Mouse (Mus musculus) stomach, embryonic 16.5 days (tissue): Measurements from ENCODE around the gene Arhgap24. TPM values are rescaled to one million over a fixed set of nuclear protein-coding genes. Genes with fewer than 3 reads are reported as not detected.

Experiments
- ATAC-seq: fragments of 200-750 bp; cut with Nextera tagmentation; 2 replicates; pipeline ENCODE4 v1.8.0; 2017; ENCODE audit warnings: moderate number of reproducible peaks, moderate TSS enrichment; ENCODE audit not compliant: insufficient read depth, low FRiP score
- H3K27ac ChIP-seq: fragments of 300-500 bp; sonication (generic); 2 replicates; pipeline ENCODE4 v1.5.1; 2014; ENCODE audit warnings: low read length
- H3K27me3 ChIP-seq: fragments of 300-500 bp; sonication (generic); 2 replicates; pipeline ENCODE4 v1.6.1; 2014; ENCODE audit warnings: low read length, control low read depth, mixed read lengths; ENCODE audit not compliant: control insufficient read depth, insufficient read depth
- H3K36me3 ChIP-seq: fragments of 300-500 bp; sonication (generic); 2 replicates; pipeline ENCODE4 v1.6.1; 2014; ENCODE audit warnings: low read length; ENCODE audit not compliant: control insufficient read depth, insufficient read depth
- H3K4me1 ChIP-seq: fragments of 300-500 bp; sonication (generic); 2 replicates; pipeline ENCODE4 v1.6.1; 2014; ENCODE audit warnings: low read length, control low read depth, mixed read lengths; ENCODE audit not compliant: control insufficient read depth, insufficient read depth
- H3K4me2 ChIP-seq: fragments of 300-500 bp; sonication (generic); 2 replicates; pipeline ENCODE4 v1.6.1; 2014; ENCODE audit warnings: low read depth, low read length, mixed read lengths
- H3K4me3 ChIP-seq: fragments of 300-500 bp; sonication (generic); replicated peaks from 2 replicates; pipeline ENCODE4 v1.5.1; 2014; ENCODE audit warnings: mild to moderate bottlenecking, low read length
- H3K9ac ChIP-seq: fragments of 300-500 bp; sonication (generic); 2 replicates; pipeline ENCODE4 v1.6.1; 2014; ENCODE audit warnings: low read length
- H3K9me3 ChIP-seq: fragments of 300-500 bp; sonication (generic); replicated peaks from 2 replicates; pipeline ENCODE4 v1.6.1; 2016; ENCODE audit warnings: low read length, control low read depth; ENCODE audit not compliant: control insufficient read depth
- WGBS: fragments of 180-500 bp; shearing (Covaris S2); extraction: QIAGEN DNeasy Blood & Tissue Kit; methylation state at CpG from one replicate; pipeline ENCODE4 v1.1.7; 2014; 5-methylcytosine and 5-hydroxymethylcytosine counted together
- polyA plus RNA-seq: library from polyadenylated mRNA; unstranded; fragments of >200 nt; fragmentation: Nextera tagmentation; extraction: Ambion mirVana; gene quantifications from 2 replicates; pipeline ENCODE4 v1.2.1, GENCODE M21; 2015

Arhgap24 gene
- polyA plus RNA-seq, 1 experiment from 2014 or later: 29.6 TPM

DNA sequence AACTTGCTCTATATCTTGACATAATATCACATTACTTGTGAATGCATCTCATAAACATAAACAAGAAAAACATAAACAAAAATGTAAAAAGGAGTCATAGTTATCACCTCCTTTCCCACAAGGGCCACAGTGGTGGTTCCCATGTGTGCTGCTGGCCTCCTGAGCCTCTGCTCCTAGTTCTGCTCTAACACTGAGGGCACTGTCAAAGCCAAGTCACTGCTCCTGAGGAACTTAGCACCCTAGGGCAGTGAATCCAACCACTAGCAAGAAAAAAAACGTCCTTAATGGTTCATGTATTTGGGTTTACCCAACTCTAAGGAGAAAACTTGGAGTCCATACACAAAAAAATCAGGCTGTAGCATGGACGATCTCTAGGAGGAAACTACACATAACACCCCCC is 304.9 kb downstream of the Arhgap24 start:
- ATAC-seq: no peak
- H3K9ac ChIP-seq: no peak overlapping the region
- H3K36me3 ChIP-seq: no peaks in the 10 kb centered on the region
- H3K9me3 ChIP-seq: no peaks in the 10 kb centered on the region
- 65% methylated on average over 2 of the region's 2 CpGs for WGBS
- H3K4me1 ChIP-seq: no peaks in the 10 kb centered on the region
- no peaks in the 10 kb centered on the region for H3K27me3 ChIP-seq
- no peak overlapping the region for H3K4me2 ChIP-seq
- no peak overlapping the region for H3K27ac ChIP-seq
- H3K4me3 ChIP-seq: no peak overlapping the region

GRCm38 (mm10) chr5:102788437-102788836 is 307.2 kb downstream of the Arhgap24 start:
- H3K4me1 ChIP-seq: no peaks in the 10 kb centered on the region
- no peaks in the 10 kb centered on the region for H3K36me3 ChIP-seq
- no peak overlapping the region for H3K4me3 ChIP-seq
- no peak overlapping the region for H3K27ac ChIP-seq
- no peak overlapping the region for H3K9ac ChIP-seq
- no peak overlapping the region for H3K4me2 ChIP-seq
- no peak for ATAC-seq
- H3K9me3 ChIP-seq: no peaks in the 10 kb centered on the region
- no peaks in the 10 kb centered on the region for H3K27me3 ChIP-seq
- WGBS: 78% methylated on average over 3 of the region's 3 CpGs

GRCm38 (mm10) chr5:102791273-102791672 is 310.1 kb downstream of the Arhgap24 start:
- 58% methylated on average over 4 of the region's 4 CpGs for whole genome bisulfite sequencing

GRCm38 (mm10) chr5:102793536-102793935 is 312.3 kb downstream of the Arhgap24 start:
- Histone ChIP-seq H3K4me2 (no peak overlapping the region), H3K36me3 (no peaks in the 10 kb centered on the region), H3K9ac (no peak overlapping the region), H3K27ac (no peak overlapping the region), H3K27me3 (no peaks in the 10 kb centered on the region), H3K4me3 (no peak overlapping the region), H3K9me3 (no peaks in the 10 kb centered on the region), H3K4me1 (no peaks in the 10 kb centered on the region)
- 73% methylated on average over 11 of the region's 11 CpGs for WGBS
- ATAC-seq: no peak

More at GRCm38 (mm10) chr5:102791273-102791672, 310.1 kb downstream of the Arhgap24 start:
- Histone ChIP-seq H3K9me3 (no peaks in the 10 kb centered on the region), H3K9ac (no peak overlapping the region), H3K27me3 (no peaks in the 10 kb centered on the region), H3K27ac (no peak overlapping the region), H3K36me3 (no peaks in the 10 kb centered on the region), H3K4me2 (no peak overlapping the region), H3K4me3 (no peak overlapping the region), H3K4me1 (no peaks in the 10 kb centered on the region)
- no peak for ATAC-seq

DNA sequence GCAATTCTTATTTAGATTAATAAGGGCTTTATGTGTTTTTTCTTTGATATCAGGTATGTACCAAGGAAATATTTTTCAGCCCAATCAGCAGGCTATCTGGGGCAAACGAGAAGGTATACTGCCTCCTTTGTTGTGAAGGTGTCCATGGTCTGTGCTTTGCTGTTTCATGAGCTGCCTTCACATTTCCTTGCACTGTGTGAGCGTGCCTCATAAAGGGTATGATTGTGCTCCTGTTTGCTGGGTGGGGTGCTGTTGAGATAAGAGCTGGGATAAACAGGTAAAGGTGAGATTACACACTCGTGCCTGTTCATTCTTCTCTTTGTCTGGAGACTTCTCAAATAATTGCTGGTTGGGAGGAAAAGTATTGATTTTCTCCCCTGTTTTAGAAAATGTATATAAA is 320.3 kb downstream of the Arhgap24 start:
- H3K4me3 ChIP-seq: no peak overlapping the region
- no peak overlapping the region for H3K27ac ChIP-seq
- H3K4me1 ChIP-seq: no peaks in the 10 kb centered on the region
- H3K9ac ChIP-seq: no peak overlapping the region
- ATAC-seq: peak; percentile 79
- H3K36me3 ChIP-seq: no peaks in the 10 kb centered on the region
- no peaks in the 10 kb centered on the region for H3K27me3 ChIP-seq
- H3K4me2 ChIP-seq: no peak overlapping the region
- no peaks in the 10 kb centered on the region for H3K9me3 ChIP-seq
- 61% methylated on average over 3 of the region's 3 CpGs for WGBS

- no peaks in the 10 kb centered on the region for H3K36me3 ChIP-seq
- H3K4me3 ChIP-seq: no peak overlapping the region
- H3K4me2 ChIP-seq: no peak overlapping the region
- no peaks in the 10 kb centered on the region for H3K9me3 ChIP-seq
- H3K4me1 ChIP-seq: peaks cover 6% of the 10 kb centered on the region; the same call in 1 of the 2 replicates
- no peak overlapping the region for H3K27ac ChIP-seq
- H3K27me3 ChIP-seq: no peaks in the 10 kb centered on the region
- WGBS: 75% methylated on average over 6 of the region's 6 CpGs
- ATAC-seq: no peak
- H3K9ac ChIP-seq: no peak overlapping the region
Measured at GRCm38 (mm10) chr5:102802833-102803232, 321.6 kb downstream of the Arhgap24 start.

DNA sequence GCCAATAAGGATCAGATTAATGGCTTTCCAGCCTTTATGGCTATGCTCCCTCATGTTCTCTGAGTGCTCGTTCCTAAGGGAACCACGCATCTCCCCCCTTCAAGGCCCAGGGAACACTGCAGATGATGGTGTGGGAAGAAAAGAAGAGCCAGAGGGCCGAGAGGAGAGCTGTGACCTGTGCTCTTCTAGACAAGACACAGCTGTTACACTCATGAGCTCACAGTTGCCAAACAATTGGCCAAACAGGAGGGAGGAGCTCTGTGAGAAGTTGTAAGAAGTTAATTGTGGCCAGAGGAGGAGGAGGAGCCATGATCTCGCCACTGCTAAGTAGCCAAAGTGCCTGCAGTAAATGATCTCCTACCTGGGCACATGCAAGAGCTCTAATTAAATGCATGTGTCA is 322.5 kb downstream of the Arhgap24 start:
- Histone ChIP-seq H3K4me2 (no peak overlapping the region), H3K4me3 (no peak overlapping the region), H3K36me3 (no peaks in the 10 kb centered on the region), H3K27me3 (no peaks in the 10 kb centered on the region), H3K9ac (no peak overlapping the region), H3K9me3 (no peaks in the 10 kb centered on the region), H3K27ac (no peak overlapping the region), H3K4me1 (peaks cover 6% of the 10 kb centered on the region; the same call in 1 of the 2 replicates)
- 50% methylated on average over 4 of the region's 4 CpGs for WGBS
- no peak; the same call in 1 of the 2 replicates for ATAC-seq

DNA sequence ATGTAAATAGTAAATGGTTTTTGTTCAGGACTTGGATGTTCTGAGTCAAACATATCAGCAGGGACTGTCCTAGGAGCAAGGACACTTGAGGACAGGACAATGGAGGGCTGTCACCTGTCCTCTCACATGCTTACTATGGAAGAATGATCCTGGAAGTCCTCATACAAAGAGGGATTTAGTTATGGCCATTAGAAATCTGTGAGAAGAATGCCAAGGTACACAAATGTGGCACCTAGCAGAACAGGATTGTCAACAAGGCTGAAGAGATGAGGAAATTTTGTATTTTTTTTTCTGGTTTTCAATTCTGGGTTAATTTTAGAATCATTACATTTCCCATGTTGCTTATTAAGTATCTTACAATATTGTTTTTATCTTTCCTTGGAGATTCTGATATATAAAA is 326.3 kb downstream of the Arhgap24 start:
- H3K9me3 ChIP-seq: no peaks in the 10 kb centered on the region
- H3K9ac ChIP-seq: no peak overlapping the region
- no peak for ATAC-seq
- H3K36me3 ChIP-seq: no peaks in the 10 kb centered on the region
- no peak overlapping the region for H3K4me3 ChIP-seq
- H3K27me3 ChIP-seq: no peaks in the 10 kb centered on the region
- H3K4me2 ChIP-seq: no peak overlapping the region
- H3K27ac ChIP-seq: no peak overlapping the region; the same call in 1 of the 2 replicates
- H3K4me1 ChIP-seq: peaks cover 6% of the 10 kb centered on the region; the same call in 1 of the 2 replicates

DNA sequence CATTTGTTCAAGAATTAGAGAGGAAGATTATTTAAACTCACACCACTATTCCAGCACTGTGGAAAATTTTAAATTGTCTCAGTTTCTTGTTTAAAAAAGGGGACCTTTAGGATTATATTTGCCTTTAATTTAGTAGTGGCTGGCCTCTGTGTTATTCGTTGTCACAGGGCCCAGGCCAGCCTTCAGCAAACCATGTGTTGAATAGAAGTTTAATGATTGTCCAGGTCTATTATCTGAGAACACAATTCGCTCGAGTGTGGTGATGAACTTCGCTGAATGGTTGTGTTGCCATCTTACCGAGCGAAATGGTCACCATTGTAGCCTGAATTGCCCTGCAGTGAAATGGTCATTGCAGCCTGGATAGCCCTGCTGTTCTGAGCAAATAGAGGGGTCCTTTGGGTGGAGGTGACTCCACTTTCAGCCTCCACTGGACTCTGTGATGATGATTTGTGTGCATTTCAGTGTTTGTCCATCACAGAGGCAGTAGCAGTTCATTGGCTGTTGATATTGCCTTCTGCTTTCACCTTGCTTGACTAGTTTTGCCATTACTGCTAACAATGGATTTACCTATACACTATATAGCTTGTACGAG is 329.3 kb downstream of the Arhgap24 start:
- Histone ChIP-seq H3K9me3 (no peaks in the 10 kb centered on the region), H3K36me3 (no peaks in the 10 kb centered on the region), H3K4me1 (peaks cover 6% of the 10 kb centered on the region; the same call in 1 of the 2 replicates), H3K9ac (no peak overlapping the region), H3K4me3 (no peak overlapping the region), H3K27ac (no peak overlapping the region), H3K4me2 (no peak overlapping the region), H3K27me3 (no peaks in the 10 kb centered on the region)
- 60% methylated on average over 7 of the region's 7 CpGs for WGBS
- no peak for ATAC-seq
